Mouse (Mus musculus) frontal cortex, postnatal 10 days (tissue): ENCODE measurements around the gene Tspoap1.

ENCODE experiments used
- DNase-seq, 2 experiments: peaks; one replicate each; pipeline ENCODE4 v3.0.0; 2022; ENCODE audit warnings: low spot score in 2 of 2, mixed read lengths in 1 of 2

Tspoap1 gene

GRCm38 (mm10) chr11:87745632-87746555 lies 14.4 kb upstream of the Tspoap1 start:
- DNase-seq: no peak

GRCm38 (mm10) chr11:87747312-87747711 lies 13.0 kb upstream of the Tspoap1 start:
- DNase-seq: no peak

DNA sequence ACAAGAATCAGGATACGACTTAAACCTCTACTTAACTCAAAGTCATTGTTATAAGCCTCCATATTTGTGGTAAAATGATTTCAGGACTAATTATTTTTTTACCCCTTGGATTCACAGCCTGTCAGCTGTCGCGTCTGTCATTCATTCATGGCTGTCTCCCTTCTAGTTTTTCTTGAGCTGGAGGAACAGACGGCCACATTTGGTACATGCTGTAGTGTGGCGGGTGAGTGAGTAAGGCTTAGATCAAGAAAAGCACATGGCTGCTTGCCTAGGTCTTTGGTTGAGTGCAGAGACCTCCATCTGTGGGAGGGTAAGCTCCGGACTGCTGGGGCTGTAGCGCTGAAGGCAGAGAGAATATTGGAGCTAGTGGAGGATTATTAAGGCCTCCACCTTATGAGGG lies 12.6 kb upstream of the Tspoap1 start:
- DNase-seq: no peak

DNA sequence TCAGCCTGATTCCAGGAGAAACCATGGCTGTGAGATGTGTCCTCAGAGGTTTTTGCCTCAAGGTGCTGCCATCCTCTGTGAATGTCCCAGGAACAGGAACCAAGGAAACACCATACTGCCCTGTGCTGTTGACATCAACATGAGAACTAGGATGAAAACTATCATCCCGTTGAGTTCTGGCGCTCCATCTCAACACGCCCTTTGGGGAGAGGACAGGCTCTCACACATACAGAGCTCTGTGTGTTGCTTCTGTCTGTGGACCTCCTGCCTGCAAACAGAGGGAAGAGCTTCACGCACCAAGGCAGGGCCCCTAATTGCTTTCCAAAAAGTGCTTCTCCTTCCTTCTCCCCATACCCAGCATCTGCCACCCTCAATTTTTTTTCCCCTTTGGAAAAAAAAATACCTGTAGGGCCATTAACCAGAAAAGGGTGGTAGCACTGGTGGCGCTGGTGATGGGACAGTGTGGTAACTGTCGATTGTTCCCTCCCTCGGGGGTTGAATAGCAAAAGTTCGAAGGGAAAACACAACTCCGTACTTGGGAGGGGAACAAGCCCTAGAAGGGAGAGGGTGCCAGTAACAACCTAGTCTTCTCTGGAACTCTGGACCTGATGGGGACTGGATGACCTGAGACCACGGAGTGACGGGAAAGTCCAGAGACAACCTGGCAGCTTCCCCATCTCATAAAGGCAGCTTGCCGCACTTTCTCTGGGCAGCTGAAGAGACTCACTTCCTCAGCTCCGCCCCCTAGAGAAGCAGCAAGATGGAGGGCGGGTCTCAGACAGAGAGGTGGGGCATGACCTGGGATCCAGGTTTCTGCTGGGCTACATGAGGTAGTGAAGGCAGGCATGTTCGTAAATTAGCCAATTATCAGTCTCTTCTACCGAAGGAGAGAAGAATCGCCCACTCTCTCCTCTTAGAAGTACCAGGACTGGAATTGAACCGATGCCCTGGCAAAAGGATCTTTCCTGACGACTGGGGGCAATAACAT lies 11.9 kb upstream of the Tspoap1 start:
- no peak for DNase-seq

DNA sequence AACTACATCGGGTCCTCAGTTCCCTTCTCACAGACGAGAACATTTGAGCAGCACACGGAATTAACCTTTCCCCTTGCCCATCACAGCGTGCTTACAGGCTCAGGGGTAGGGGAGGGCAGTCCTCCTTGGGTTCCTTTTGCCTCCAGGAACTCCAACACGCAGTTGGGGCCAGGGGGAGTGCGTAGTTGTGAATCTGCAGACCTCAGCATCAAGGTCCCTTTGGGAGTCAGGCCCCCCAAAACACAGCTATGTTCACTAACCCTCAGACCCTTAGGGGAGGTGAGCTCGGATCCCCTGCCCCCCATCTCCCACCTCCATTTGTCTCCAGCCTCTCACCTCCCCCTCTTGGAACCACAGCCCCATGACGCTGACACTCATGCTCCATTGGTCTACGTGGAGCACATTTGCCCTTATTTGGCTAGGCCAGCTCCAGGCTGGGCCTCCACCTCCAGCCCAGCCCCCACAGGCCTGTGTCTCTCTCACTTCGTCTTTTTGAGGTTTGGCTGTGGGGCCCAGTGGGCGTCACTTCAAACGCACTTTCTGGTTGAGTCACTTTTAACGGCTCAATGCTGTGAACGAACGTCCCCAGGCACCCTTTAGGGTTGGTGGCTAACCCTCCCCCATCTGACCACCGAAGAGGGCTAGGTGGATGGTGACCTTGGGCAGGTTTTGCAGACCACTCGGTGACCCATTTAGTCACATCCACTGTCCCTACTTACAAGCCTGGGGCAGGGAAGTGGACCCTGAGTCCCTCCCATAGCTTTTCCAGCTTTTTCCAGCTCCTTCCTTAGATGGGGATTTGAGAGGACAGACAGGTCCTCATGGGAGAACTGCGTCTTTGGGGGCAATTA lies 10.9 kb upstream of the Tspoap1 start:
- peak; percentile 39 to 66 for DNase-seq

- DNase-seq: no peak
Measured at GRCm38 (mm10) chr11:87750043-87750421, 10.3 kb upstream of the Tspoap1 start.

- no peak for DNase-seq
Measured at GRCm38 (mm10) chr11:87750521-87750920, 9.8 kb upstream of the Tspoap1 start.

- DNase-seq: no peak
Measured at GRCm38 (mm10) chr11:87751031-87751430, 9.3 kb upstream of the Tspoap1 start.

DNA sequence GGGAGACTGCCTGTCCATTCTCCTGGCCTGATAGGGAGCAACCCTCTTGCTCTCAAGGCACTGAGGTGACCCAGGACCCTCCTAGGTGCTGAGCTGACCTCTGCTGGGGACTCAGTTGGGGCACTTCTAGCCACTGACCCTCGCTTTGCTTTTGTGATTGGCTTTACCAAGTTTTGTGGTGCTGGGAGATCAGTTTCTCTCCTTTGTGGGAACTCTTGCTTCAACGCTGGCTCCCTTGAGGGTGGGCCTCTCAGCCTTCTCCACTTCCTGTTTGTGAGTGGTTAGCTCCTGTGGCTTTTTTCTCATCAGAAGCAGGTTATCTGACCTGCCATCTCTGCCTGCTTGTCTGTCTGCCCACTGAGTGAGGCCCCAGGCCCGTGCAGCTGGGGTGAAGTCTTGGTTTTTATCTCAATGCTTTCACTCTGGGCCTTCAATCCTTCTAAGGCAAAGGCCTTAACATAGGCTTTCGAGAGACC lies 8.8 kb upstream of the Tspoap1 start:
- no peak for DNase-seq

DNA sequence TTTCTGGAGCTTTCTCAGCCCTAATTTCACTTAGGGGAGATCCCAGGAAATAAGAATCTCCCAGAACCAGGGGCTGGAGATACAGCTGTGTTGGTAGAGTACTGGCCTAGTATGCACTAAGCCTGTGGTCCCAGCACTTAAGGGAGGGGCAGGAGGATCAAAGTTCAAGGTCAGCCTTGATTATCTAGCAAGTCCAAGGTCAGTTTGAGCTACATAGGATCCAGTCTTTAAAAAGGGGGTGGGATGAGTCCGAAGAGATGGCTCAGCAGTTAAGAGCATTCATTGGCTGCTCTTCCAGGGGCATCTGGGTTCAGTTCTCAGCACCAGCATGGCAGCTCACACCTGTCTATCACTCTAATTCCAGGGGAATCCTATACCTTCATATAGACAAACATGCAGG lies 8.0 kb upstream of the Tspoap1 start:
- no peak for DNase-seq

DNA sequence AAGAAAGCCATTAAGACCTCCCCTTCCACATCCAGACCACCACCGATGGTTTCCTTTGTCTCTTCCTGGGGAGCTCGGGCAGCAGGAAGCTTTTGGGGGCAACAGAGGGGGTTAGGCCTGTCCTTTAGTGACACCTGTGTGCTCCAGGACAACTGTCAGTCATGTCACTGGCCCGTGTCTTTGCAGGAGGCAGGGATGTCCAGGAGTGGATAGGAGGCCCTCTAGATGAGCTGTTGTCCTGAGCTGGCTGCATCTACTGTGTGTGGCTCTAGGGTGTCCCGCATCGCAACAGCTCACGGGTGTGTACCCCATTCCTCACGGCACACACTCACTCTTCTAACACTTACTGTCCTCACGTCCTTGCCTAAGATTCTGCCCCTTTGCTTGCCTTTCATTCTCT lies 7.1 kb upstream of the Tspoap1 start:
- no peak for DNase-seq

GRCm38 (mm10) chr11:87753891-87754501 lies 6.3 kb upstream of the Tspoap1 start:
- no peak for DNase-seq

DNA sequence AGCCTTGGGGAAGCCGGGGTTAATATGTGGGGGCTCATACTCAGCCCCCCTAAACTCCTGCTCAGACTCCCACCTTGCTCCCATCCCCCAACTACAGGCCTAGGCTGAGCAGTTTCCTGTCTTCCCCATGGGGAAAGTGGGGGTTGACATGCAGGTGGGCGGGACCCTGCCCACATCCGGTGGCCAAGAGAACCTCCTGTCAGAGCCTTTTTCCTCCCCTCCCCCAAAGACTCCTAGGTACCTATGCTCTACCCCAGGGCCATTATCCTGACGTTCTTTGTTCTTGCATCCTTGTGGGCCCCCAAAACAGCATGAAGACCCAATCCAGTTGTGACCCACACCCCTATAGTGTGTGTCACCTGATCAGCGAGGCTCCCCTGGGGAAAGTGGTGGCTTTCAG lies 5.7 kb upstream of the Tspoap1 start:
- no peak for DNase-seq

GRCm38 (mm10) chr11:87755360-87756017 lies 4.9 kb upstream of the Tspoap1 start:
- DNase-seq: no peak

DNA sequence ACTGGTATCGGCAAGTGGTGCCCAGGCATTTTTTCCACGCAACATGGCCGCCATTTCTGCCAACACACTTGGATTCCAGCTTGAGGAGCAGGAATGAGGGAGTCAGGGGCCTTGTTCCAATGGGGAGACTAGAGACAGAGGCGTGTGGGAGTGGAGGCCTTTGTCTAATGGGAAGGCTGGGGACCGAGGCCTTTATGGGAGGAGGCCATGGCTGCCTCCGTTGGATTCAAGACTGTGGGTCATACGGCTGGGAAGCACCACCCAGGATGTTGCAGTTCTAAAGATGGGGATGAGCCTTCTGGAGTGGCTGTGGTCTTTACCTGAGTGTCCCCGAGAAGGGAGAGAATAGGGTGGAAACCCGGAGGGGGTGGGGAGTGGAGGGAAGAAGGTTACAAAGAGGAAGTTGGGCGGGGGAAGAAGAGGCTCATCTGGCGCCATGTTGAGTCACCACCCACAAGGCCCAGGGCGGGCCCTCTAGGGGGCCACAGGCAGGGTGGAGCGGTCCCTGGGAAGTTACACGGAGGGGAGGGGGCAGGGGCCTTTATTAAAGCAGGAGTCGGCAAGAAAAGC lies 4.0 kb upstream of the Tspoap1 start:
- DNase-seq: no peak

DNA sequence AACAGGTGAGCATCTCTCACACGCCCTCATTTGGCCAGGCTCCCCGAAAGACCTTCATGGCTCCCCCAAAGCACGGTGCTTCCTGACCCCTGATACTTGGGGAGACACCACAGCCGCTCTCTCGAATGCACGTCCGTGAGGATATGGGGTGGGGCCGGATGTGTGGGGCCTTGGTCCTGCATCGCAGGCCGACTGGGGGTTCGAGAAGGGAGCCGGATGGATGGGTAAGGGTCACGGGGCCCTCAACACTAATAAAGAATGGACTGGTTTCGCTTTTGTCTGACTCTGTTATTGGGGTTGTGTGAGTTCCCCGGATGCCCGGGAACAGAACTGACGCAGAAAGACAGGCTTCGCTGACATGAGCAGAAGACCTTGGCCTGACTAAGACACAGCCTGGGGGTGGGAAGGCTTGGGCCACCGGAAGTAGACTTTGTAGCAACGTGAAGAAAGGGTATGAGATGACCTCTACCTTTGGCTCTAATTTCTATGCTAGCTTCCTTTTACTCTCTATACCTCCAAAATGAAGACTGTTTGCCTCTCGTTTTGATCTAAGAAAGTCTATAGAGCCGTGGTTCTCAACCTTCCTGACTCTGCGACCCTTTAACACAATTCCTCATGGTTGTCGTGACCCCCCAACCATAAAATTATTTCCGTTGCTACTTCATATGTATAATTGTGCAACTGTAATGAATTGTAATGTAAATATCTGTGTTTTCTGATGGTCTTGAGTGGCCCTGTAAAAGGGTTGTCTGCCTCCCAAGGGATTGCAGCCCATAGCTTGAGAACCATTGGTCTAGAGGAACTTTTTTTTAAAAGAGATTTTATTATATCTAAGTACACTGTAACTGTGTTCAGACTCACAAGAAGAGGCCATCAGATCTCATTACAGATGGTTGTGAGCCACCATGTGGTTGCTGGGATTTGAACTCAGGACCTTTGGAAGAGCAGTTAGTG lies 3.1 kb upstream of the Tspoap1 start:
- no peak for DNase-seq

GRCm38 (mm10) chr11:87758161-87758911 lies 2.0 kb upstream of the Tspoap1 start:
- no peak for DNase-seq

GRCm38 (mm10) chr11:87758957-87759608 lies 1.3 kb upstream of the Tspoap1 start:
- no peak for DNase-seq
